Mouse (Mus musculus) forebrain, embryonic 16.5 days (tissue): ENCODE data around the gene Igsf8. TPM values are rescaled to one million over a fixed set of nuclear protein-coding genes. Genes with fewer than 3 reads are reported as not detected.
A peak's percentile ranks its signal among the peaks of the same experiment; 100 is the strongest.

Experiments used
- ATAC-seq: fragments of 200-750 bp; cut with Nextera tagmentation; 2 replicates; pipeline ENCODE4 v1.8.0; 2017; ENCODE audit warnings: mild to moderate bottlenecking, moderate library complexity
- H3K27ac ChIP-seq: fragments of 300-500 bp; sonication (generic); 2 replicates; pipeline ENCODE4 v1.5.1; 2014; ENCODE audit warnings: low read length, control low read depth
- H3K27me3 ChIP-seq: fragments of 300-500 bp; sonication (generic); replicated peaks from 2 replicates; pipeline ENCODE4 v1.6.1; 2014; ENCODE audit warnings: low read length; ENCODE audit not compliant: control insufficient read depth, insufficient read depth
- H3K36me3 ChIP-seq: fragments of 300-500 bp; sonication (generic); 2 replicates; pipeline ENCODE4 v1.6.1; 2014; ENCODE audit not compliant: control insufficient read depth, insufficient read depth
- H3K4me1 ChIP-seq: fragments of 300-500 bp; sonication (generic); replicated peaks from 2 replicates; pipeline ENCODE4 v1.6.1; 2014; ENCODE audit warnings: low read length; ENCODE audit not compliant: control insufficient read depth, insufficient read depth
- H3K4me2 ChIP-seq: fragments of 300-500 bp; sonication (generic); 2 replicates; pipeline ENCODE4 v1.6.1; 2014; ENCODE audit warnings: mild to moderate bottlenecking, low read length, control low read depth
- H3K4me3 ChIP-seq: fragments of 300-500 bp; sonication (generic); replicated peaks from 2 replicates; pipeline ENCODE4 v1.5.1; 2014; ENCODE audit warnings: mild to moderate bottlenecking, low read length, control low read depth
- H3K9ac ChIP-seq: fragments of 300-500 bp; sonication (generic); replicated peaks from 2 replicates; pipeline ENCODE4 v1.6.1; 2014; ENCODE audit warnings: low read depth, low read length, control low read depth
- H3K9me3 ChIP-seq: fragments of 300-500 bp; sonication (generic); 2 replicates; pipeline ENCODE4 v1.6.1; 2016; ENCODE audit warnings: low read length; ENCODE audit not compliant: control insufficient read depth
- WGBS: fragments of 180-500 bp; shearing (Covaris S2); extraction: QIAGEN DNeasy Blood & Tissue Kit; methylation state at CpG from one replicate; pipeline ENCODE4 v1.1.7; 2014; 5-methylcytosine and 5-hydroxymethylcytosine counted together
- polyA plus RNA-seq: library from polyadenylated mRNA; unstranded; fragments of >200 nt; fragmentation: Nextera tagmentation; extraction: Ambion mirVana; gene quantifications from 2 replicates; pipeline ENCODE4 v1.2.1, GENCODE M21; 2015

Igsf8 gene
- polyA plus RNA-seq, 1 experiment from 2014 or later = 136 TPM

DNA sequence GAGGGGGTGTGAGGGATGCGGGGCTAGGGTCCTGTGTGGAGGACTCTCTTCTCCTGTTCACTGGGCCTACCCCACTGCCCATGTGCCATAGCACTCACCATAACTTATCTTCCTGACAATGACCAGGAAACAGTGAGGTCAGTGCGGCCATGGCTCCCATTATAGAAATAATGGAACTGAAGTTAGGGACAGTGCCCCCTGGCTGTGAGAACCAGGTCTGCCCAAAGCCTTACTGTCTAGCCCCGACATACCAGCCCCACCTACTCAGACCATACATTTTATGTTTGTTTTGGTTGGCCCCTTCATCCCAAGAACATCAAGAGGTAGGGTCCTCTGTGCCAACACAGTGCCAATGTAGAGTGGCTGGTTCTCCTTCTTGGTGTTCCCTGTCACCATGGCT lies 44.2 kb downstream of the Igsf8 start:
- H3K27me3 ChIP-seq = no peaks in the 10 kb centered on the region
- peaks cover 16% of the 10 kb centered on the region for H3K4me1 ChIP-seq
- 79% methylated on average over 3 of the region's 3 CpGs for WGBS
- no peak overlapping the region for H3K4me2 ChIP-seq
- H3K9me3 ChIP-seq = no peaks in the 10 kb centered on the region
- no peaks in the 10 kb centered on the region for H3K36me3 ChIP-seq
- H3K9ac ChIP-seq = no peak overlapping the region
- no peak overlapping the region for H3K27ac ChIP-seq
- H3K4me3 ChIP-seq = no peak overlapping the region
- no peak for ATAC-seq

DNA sequence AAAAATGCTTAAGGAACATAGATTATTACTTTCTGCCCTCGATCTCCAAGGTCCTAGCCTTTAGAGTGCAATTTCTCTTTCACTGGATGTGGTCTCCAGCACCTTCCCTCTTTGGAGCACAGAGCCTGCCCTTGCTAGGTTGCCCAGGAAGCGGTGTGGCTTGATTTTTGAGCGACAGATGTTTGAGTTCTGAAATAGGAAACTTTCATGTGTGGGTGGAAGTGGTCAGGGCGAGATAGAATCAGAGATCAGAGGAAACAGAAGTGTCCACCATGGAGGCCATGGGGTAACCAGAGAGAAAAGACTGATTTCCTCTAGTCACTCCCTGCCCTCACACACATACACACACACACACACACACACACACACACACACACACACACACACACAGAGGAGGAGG lies 44.8 kb downstream of the Igsf8 start:
- Histone ChIP-seq H3K4me3 (no peak overlapping the region), H3K4me1 (peaks cover 22% of the 10 kb centered on the region), H3K4me2 (no peak overlapping the region), H3K9me3 (no peaks in the 10 kb centered on the region), H3K9ac (no peak overlapping the region), H3K36me3 (no peaks in the 10 kb centered on the region), H3K27ac (no peak overlapping the region), H3K27me3 (no peaks in the 10 kb centered on the region)
- ATAC-seq = no peak
- 88% methylated on average over 4 of the region's 4 CpGs for WGBS

DNA sequence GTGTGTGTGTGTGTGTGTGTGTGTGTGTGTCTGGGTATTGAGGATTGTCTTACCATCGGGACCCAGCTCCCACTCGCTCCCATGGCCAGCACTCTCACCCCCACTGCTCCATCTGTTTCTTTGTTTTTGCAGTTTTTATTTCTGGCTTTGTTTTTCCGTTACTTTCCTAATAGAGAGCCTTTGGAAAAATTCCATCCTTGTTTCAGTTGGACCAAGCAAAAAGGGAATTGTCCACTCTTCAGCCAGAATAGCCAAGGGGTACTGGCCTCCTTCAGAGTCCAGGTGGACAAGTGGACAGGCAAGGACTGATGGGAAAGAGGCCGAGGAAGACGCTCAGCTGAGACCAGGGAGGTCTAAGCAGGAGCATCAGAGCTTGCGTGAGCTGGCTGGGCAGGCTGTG lies 45.4 kb downstream of the Igsf8 start:
- H3K4me3 ChIP-seq = no peak overlapping the region
- 54% methylated on average over 6 of the region's 6 CpGs for WGBS
- no peak for ATAC-seq

GRCm38 (mm10) chr1:172307936-172308335 lies 46.5 kb downstream of the Igsf8 start:
- no peak overlapping the region for H3K4me3 ChIP-seq
- H3K27me3 ChIP-seq = no peaks in the 10 kb centered on the region
- no peak overlapping the region for H3K9ac ChIP-seq
- no peaks in the 10 kb centered on the region for H3K36me3 ChIP-seq
- peaks cover 27% of the 10 kb centered on the region for H3K4me1 ChIP-seq
- WGBS = 34% methylated on average over 10 of the region's 10 CpGs
- H3K27ac ChIP-seq = peak overlapping the region; percentile 2
- H3K9me3 ChIP-seq = no peaks in the 10 kb centered on the region
- no peak for ATAC-seq
- no peak overlapping the region for H3K4me2 ChIP-seq

More for the DNA sequence above, 45.4 kb downstream of the Igsf8 start:
- Histone ChIP-seq H3K9ac (no peak overlapping the region), H3K27me3 (no peaks in the 10 kb centered on the region), H3K36me3 (no peaks in the 10 kb centered on the region), H3K27ac (no peak overlapping the region), H3K4me2 (no peak overlapping the region), H3K9me3 (no peaks in the 10 kb centered on the region), H3K4me1 (peaks cover 24% of the 10 kb centered on the region)

DNA sequence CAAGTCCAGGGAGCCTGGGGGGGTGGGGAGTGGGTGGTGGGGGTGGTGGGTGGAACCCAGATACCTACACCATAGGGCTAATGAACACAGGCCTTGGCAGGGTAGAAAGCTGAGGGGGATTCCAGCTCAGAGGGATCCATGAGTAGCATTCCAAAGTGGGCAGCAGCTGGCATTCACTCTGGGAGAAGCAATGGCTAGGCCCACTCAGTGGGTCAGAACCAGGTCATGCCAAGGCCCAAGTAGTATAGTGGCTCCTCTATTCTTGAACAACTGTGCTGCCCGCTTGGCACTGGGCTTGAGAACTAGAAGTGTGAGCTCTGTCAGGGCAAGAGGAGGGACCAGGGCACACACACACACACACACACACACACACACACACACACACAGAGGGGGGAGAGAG lies 47.0 kb downstream of the Igsf8 start:
- no peak overlapping the region for H3K9ac ChIP-seq
- H3K4me3 ChIP-seq = no peak overlapping the region
- H3K36me3 ChIP-seq = no peaks in the 10 kb centered on the region
- no peaks in the 10 kb centered on the region for H3K9me3 ChIP-seq
- no peaks in the 10 kb centered on the region for H3K27me3 ChIP-seq
- H3K4me2 ChIP-seq = no peak overlapping the region
- 60% methylated on average over 1 of the region's 1 CpGs for WGBS
- H3K4me1 ChIP-seq = peaks cover 32% of the 10 kb centered on the region
- no peak for ATAC-seq
- no peak overlapping the region; the same call in 1 of the 2 replicates for H3K27ac ChIP-seq

- Histone ChIP-seq H3K36me3 (no peaks in the 10 kb centered on the region), H3K4me3 (peak overlapping the region; percentile 29), H3K9ac (peak overlapping the region; percentile 55), H3K27me3 (no peaks in the 10 kb centered on the region), H3K4me1 (peaks cover 47% of the 10 kb centered on the region), H3K27ac (peak overlapping the region; percentile 89), H3K9me3 (no peaks in the 10 kb centered on the region), H3K4me2 (peak overlapping the region; percentile 66)
- ATAC-seq = peak; percentile 68
- 2% methylated on average over 14 of the region's 14 CpGs for WGBS
Measured at GRCm38 (mm10) chr1:172309699-172310398, 48.4 kb downstream of the Igsf8 start.

DNA sequence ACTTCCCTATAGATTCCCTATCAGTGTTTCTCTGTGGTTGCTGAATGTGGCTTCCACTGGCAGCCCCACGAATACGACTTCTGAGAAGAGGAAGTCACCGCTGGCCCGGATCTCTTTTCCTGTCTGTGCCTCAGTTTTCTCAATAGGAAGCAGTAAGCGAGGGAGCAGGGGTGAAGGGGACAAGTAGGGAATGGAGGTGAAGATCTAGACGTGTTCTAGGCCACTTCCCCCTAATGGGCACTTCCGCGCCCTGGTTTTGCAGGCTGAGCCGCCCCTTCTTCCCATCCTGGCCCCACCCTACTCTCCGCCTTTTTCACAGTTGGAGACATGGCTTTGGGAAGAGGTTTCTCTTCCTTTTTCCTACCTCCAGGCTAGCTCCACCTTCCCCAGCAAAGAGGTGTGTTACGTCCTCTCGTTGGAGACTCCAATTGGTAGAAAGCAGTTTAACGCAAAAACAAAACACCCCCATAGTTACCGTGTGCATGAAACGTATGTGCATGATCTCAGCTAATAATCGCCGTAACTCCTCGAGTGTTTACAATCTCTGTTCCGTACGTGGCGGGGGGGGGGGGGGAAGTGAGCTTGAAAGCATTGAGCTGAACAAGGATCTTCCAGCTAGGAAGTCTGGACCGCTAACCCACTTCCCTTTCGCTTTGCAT lies 49.9 kb downstream of the Igsf8 start:
- peaks cover 52% of the 10 kb centered on the region for H3K4me1 ChIP-seq
- H3K36me3 ChIP-seq = no peaks in the 10 kb centered on the region
- 10% methylated on average over 23 of the region's 23 CpGs for WGBS
- H3K4me2 ChIP-seq = peak overlapping the region; percentile 70
- H3K9ac ChIP-seq = peak overlapping the region; percentile 79
- H3K4me3 ChIP-seq = peak overlapping the region; percentile 64
- H3K27ac ChIP-seq = peak overlapping the region; percentile 74
- H3K9me3 ChIP-seq = no peaks in the 10 kb centered on the region
- no peaks in the 10 kb centered on the region for H3K27me3 ChIP-seq
- peak; percentile 11; the same call in 1 of the 2 replicates for ATAC-seq

GRCm38 (mm10) chr1:172311921-172312767 lies 50.7 kb downstream of the Igsf8 start:
- no peaks in the 10 kb centered on the region for H3K36me3 ChIP-seq
- no peaks in the 10 kb centered on the region for H3K9me3 ChIP-seq
- H3K9ac ChIP-seq = peak overlapping the region; percentile 79
- peak overlapping the region; percentile 74 for H3K27ac ChIP-seq
- ATAC-seq = peak; percentile 66
- H3K27me3 ChIP-seq = no peaks in the 10 kb centered on the region
- under 1% methylated on average over 38 of the region's 55 CpGs for WGBS
- peak overlapping the region; percentile 70 for H3K4me2 ChIP-seq
- H3K4me3 ChIP-seq = peak overlapping the region; percentile 64
- H3K4me1 ChIP-seq = peaks cover 50% of the 10 kb centered on the region
